Mouse (Mus musculus) limb, embryonic 11.5 days (tissue): ENCODE data around the gene Cux2. TPM values are rescaled to one million over a fixed set of nuclear protein-coding genes. Genes with fewer than 3 reads are reported as not detected.

Source experiments
- ATAC-seq: fragments of 200-750 bp; cut with Nextera tagmentation; 2 replicates; pipeline ENCODE4 v1.8.0; 2017; ENCODE audit warnings: low read depth; ENCODE audit not compliant: insufficient number of reproducible peaks, low FRiP score, low TSS enrichment
- DNase-seq: peaks from one replicate; pipeline ENCODE4 v3.0.0-alpha.2; 2015; ENCODE audit warnings: low spot score
- H3K27ac ChIP-seq: fragments of 300-500 bp; sonication (generic); replicated peaks from 2 replicates; pipeline ENCODE4 v1.5.1; 2014; ENCODE audit warnings: low read depth, mild to moderate bottlenecking, low read length
- H3K27me3 ChIP-seq: fragments of 300-500 bp; sonication (generic); 2 replicates; pipeline ENCODE4 v1.6.1; 2014; ENCODE audit warnings: mild to moderate bottlenecking, low read length, mixed read lengths; ENCODE audit not compliant: control insufficient read depth, insufficient read depth
- H3K36me3 ChIP-seq: fragments of 300-500 bp; sonication (generic); 2 replicates; pipeline ENCODE4 v1.6.1; 2014; ENCODE audit warnings: mild to moderate bottlenecking, low read length, moderate library complexity, mixed read lengths; ENCODE audit not compliant: control insufficient read depth, insufficient read depth
- H3K4me1 ChIP-seq: fragments of 300-500 bp; sonication (generic); 2 replicates; pipeline ENCODE4 v1.6.1; 2014; ENCODE audit warnings: low read length, mixed read lengths; ENCODE audit not compliant: control insufficient read depth, insufficient read depth
- H3K4me2 ChIP-seq: fragments of 300-500 bp; sonication (generic); 2 replicates; pipeline ENCODE4 v1.6.1; 2014; ENCODE audit warnings: low read depth, mild to moderate bottlenecking, moderate library complexity; ENCODE audit not compliant: severe bottlenecking
- H3K4me3 ChIP-seq: fragments of 300-500 bp; sonication (generic); 2 replicates; pipeline ENCODE4 v1.5.1; 2014; ENCODE audit warnings: low read depth, low read length
- H3K9ac ChIP-seq: fragments of 300-500 bp; sonication (generic); 2 replicates; pipeline ENCODE4 v1.6.1; 2014; ENCODE audit warnings: mild to moderate bottlenecking, low read length
- H3K9me3 ChIP-seq: fragments of 300-500 bp; sonication (generic); 2 replicates; pipeline ENCODE4 v1.6.1; 2016; ENCODE audit warnings: low read length; ENCODE audit not compliant: control insufficient read depth
- WGBS: fragments of 180-500 bp; shearing (Covaris S2); extraction: QIAGEN DNeasy Blood & Tissue Kit; methylation state at CpG from one replicate; pipeline ENCODE4 v1.1.7; 2014; 5-methylcytosine and 5-hydroxymethylcytosine counted together
- polyA plus RNA-seq: library from polyadenylated mRNA; unstranded; fragments of >200 nt; fragmentation: Nextera tagmentation; extraction: Ambion mirVana; gene quantifications from 2 replicates; pipeline ENCODE4 v1.2.1, GENCODE M21; 2014

The Cux2 gene
- polyA plus RNA-seq, 1 experiment from 2014 or later, result 3.7 TPM

- ATAC-seq (no peak), DNase-seq (no peak)
- Histone ChIP-seq H3K27ac (no peak overlapping the region), H3K9ac (no peak overlapping the region), H3K9me3 (no peaks in the 10 kb centered on the region), H3K4me1 (peaks cover 32% of the 10 kb centered on the region), H3K4me2 (peak overlapping the region; percentile 97), H3K27me3 (0 out of 2 replicates have a peak, but pooled peaks cover 11% of the 10 kb centered on the region), H3K36me3 (no peaks in the 10 kb centered on the region), H3K4me3 (peak overlapping the region; percentile 74)
- 23% methylated on average over 12 of the region's 12 CpGs for WGBS
Observed at GRCm38 (mm10) chr5:121834991-121835747, 214.7 kb downstream of the Cux2 start.

GRCm38 (mm10) chr5:121834241-121834606, 215.7 kb downstream of the Cux2 start:
- H3K9me3 ChIP-seq, result no peaks in the 10 kb centered on the region
- H3K9ac ChIP-seq, result no peak overlapping the region; the same call in 1 of the 2 replicates
- H3K4me3 ChIP-seq, result no peak overlapping the region
- DNase-seq (no peak), ATAC-seq (no peak)
- H3K36me3 ChIP-seq, result no peaks in the 10 kb centered on the region
- H3K4me1 ChIP-seq, result peaks cover 32% of the 10 kb centered on the region
- WGBS, result 76% methylated on average over 7 of the region's 7 CpGs
- H3K27me3 ChIP-seq, result peaks cover 17% of the 10 kb centered on the region
- no peak overlapping the region for H3K27ac ChIP-seq
- H3K4me2 ChIP-seq, result peak overlapping the region; percentile 13; the same call in 1 of the 2 replicates

- Histone ChIP-seq H3K4me1 (peaks cover 32% of the 10 kb centered on the region), H3K27me3 (peaks cover 18% of the 10 kb centered on the region), H3K4me2 (peak overlapping the region; percentile 13), H3K4me3 (no peak overlapping the region), H3K9ac (no peak overlapping the region), H3K36me3 (no peaks in the 10 kb centered on the region), H3K9me3 (no peaks in the 10 kb centered on the region), H3K27ac (no peak overlapping the region)
- 42% methylated on average over 10 of the region's 10 CpGs for WGBS
- no peak for ATAC-seq
- no peak for DNase-seq
Observed at GRCm38 (mm10) chr5:121833572-121834240, 216.2 kb downstream of the Cux2 start.

GRCm38 (mm10) chr5:121833159-121833558, 216.7 kb downstream of the Cux2 start:
- WGBS, result 74% methylated on average over 2 of the region's 2 CpGs
- H3K9ac ChIP-seq, result no peak overlapping the region
- H3K4me1 ChIP-seq, result peaks cover 37% of the 10 kb centered on the region
- no peak overlapping the region for H3K4me3 ChIP-seq
- no peak for ATAC-seq
- H3K27ac ChIP-seq, result no peak overlapping the region
- no peaks in the 10 kb centered on the region for H3K9me3 ChIP-seq
- H3K4me2 ChIP-seq, result no peak overlapping the region; the same call in 1 of the 2 replicates
- H3K27me3 ChIP-seq, result peaks cover 21% of the 10 kb centered on the region
- no peak for DNase-seq
- H3K36me3 ChIP-seq, result no peaks in the 10 kb centered on the region

GRCm38 (mm10) chr5:121832376-121833155, 217.3 kb downstream of the Cux2 start:
- Histone ChIP-seq H3K4me3 (no peak overlapping the region), H3K27ac (no peak overlapping the region)

GRCm38 (mm10) chr5:121831002-121831601, 218.8 kb downstream of the Cux2 start:
- 93% methylated on average over 6 of the region's 6 CpGs for WGBS
- Histone ChIP-seq H3K36me3 (no peaks in the 10 kb centered on the region; the same call in 1 of the 2 replicates), H3K4me1 (peaks cover 29% of the 10 kb centered on the region), H3K4me2 (no peak overlapping the region), H3K9ac (no peak overlapping the region), H3K27ac (no peak overlapping the region), H3K27me3 (peaks cover 19% of the 10 kb centered on the region), H3K4me3 (no peak overlapping the region), H3K9me3 (no peaks in the 10 kb centered on the region)
- no peak for ATAC-seq
- no peak for DNase-seq

More at GRCm38 (mm10) chr5:121832376-121833155, 217.3 kb downstream of the Cux2 start:
- ATAC-seq (no peak), DNase-seq (no peak)
- no peaks in the 10 kb centered on the region for H3K9me3 ChIP-seq
- no peak overlapping the region for H3K9ac ChIP-seq
- H3K27me3 ChIP-seq, result peaks cover 22% of the 10 kb centered on the region
- WGBS, result 80% methylated on average over 6 of the region's 6 CpGs
- peaks cover 34% of the 10 kb centered on the region for H3K4me1 ChIP-seq
- no peaks in the 10 kb centered on the region for H3K36me3 ChIP-seq
- H3K4me2 ChIP-seq, result no peak overlapping the region

GRCm38 (mm10) chr5:121828491-121829432, 221.1 kb downstream of the Cux2 start:
- H3K9ac ChIP-seq, result peak overlapping the region; percentile 58
- ATAC-seq (no peak), DNase-seq (peak; percentile 55)
- H3K9me3 ChIP-seq, result no peaks in the 10 kb centered on the region
- 5% methylated on average over 66 of the region's 82 CpGs for WGBS
- H3K36me3 ChIP-seq, result no peaks in the 10 kb centered on the region; the same call in 1 of the 2 replicates
- peak overlapping the region; percentile 75 for H3K4me2 ChIP-seq
- peaks cover 16% of the 10 kb centered on the region for H3K27me3 ChIP-seq
- peak overlapping the region; percentile 34 for H3K4me3 ChIP-seq
- no peak overlapping the region for H3K27ac ChIP-seq
- peaks cover 17% of the 10 kb centered on the region for H3K4me1 ChIP-seq
